Mouse (Mus musculus) CH12.LX (cell line): ENCODE measurements around the gene Slc44a4.

Experiments used
- CTCF ChIP-seq, 2 experiments: IDR thresholded peaks in 1 of 2; conservative IDR thresholded peaks in 1 of 2; 2 replicates each; pipeline ENCODE4 v1.5.1; 2011 to 2012; ENCODE audit warnings: low read depth in 2 of 2, low read length in 2 of 2, improper control_type of control experiment in 1 of 2, inconsistent platforms in 1 of 2, mild to moderate bottlenecking in 1 of 2, moderate library complexity in 1 of 2
- HCFC1 ChIP-seq: IDR thresholded peaks from 2 replicates; pipeline ENCODE4 v1.6.1; 2012; ENCODE audit warnings: low read depth, mild to moderate bottlenecking, inconsistent platforms, low read length, improper control_type of control experiment
- POLR2A ChIP-seq: IDR thresholded peaks from 2 replicates; pipeline ENCODE4 v1.6.1; 2011; ENCODE audit warnings: low read depth, mild to moderate bottlenecking, improper control_type of control experiment, low read length
- POLR2AphosphoS2 ChIP-seq: IDR thresholded peaks from 2 replicates; pipeline ENCODE4 v1.6.1; 2011; ENCODE audit warnings: low read depth, low read length, improper control_type of control experiment
- RAD21 ChIP-seq: IDR thresholded peaks from 2 replicates; pipeline ENCODE4 v1.6.1; 2011; ENCODE audit warnings: low read depth, mild to moderate bottlenecking, low read length, improper control_type of control experiment, moderate library complexity
- SIN3A ChIP-seq: IDR thresholded peaks from 2 replicates; pipeline ENCODE4 v1.6.1; 2012; ENCODE audit warnings: low read length, improper control_type of control experiment, inconsistent platforms
- ZMIZ1 ChIP-seq: IDR thresholded peaks from 2 replicates; pipeline ENCODE4 v1.6.1; 2012; ENCODE audit warnings: low read depth, mild to moderate bottlenecking, inconsistent platforms, low read length, improper control_type of control experiment

- TF ChIP-seq POLR2AphosphoS2 (no peak), SIN3A (no peak), CTCF (conservative IDR thresholded peaks at IDR 0.05 in 1 of 2, IDR thresholded peaks at IDR 0.05 in 1 of 2; ENCODE audit: low read depth in 2 of 2, low read length in 2 of 2) (no peak), ZMIZ1 (no peak), POLR2A (no peak), HCFC1 (no peak), RAD21 (no peak)
Observed at GRCm38 (mm10) chr17:34962841-34963240, 48.6 kb downstream of the Slc44a4 start.
